Comparison of ENCODE assay signal across 7 mouse cellular contexts in genomic region chr19:34878603-34879541, GRCm38 (mm10). TPM values are rescaled to one million over a fixed set of nuclear protein-coding genes. Genes with fewer than 3 reads are reported as not detected.
A peak's percentile ranks its signal among the peaks of the same experiment; 100 is the strongest.
DNase-seq lines count a peak whose midpoint lies in the region; ATAC-seq and TF ChIP-seq lines count a peak whose summit lies in the region.

Pank1 (minus strand) TSS chr19:34879455.

- DNase-seq in adrenal gland, adult 18-20 months (ENCODE audit: low spot score in 2 of 2): peak; percentile 65 to 71
- DNase-seq in embryo, embryonic 10 days (ENCODE audit: low spot score): peak; percentile 81
- DNase-seq in gastrocnemius, postnatal 4 days (ENCODE audit: low spot score in 2 of 2): peak; percentile 36 to 61
- peak; percentile 73 for DNase-seq in left cerebral cortex, postnatal 4 days
- peak; percentile 98 for DNase-seq in midbrain, embryonic 11.5 days (ENCODE audit: low spot score, missing footprints)
- peak; percentile 29 for DNase-seq in spleen, adult 12 weeks (ENCODE audit: low spot score)

- H3K4me2 ChIP-seq in intestine, postnatal 0 days (replicated peaks; ENCODE audit: low read depth): peak within 1 kb of the TSS; percentile 94
- peak within 1 kb of the TSS; percentile 75 for H3K4me2 ChIP-seq in midbrain, embryonic 11.5 days

- H3K27me3 ChIP-seq in intestine, postnatal 0 days (replicated peaks; ENCODE audit: control insufficient read depth, insufficient read depth, low read length): no peaks in the 10 kb centered on the region
- no peaks in the 10 kb centered on the region for H3K27me3 ChIP-seq in midbrain, embryonic 11.5 days (ENCODE audit: control insufficient read depth, insufficient read depth, low read length)

- H3K4me3 ChIP-seq in intestine, postnatal 0 days (ENCODE audit: low read depth, low read length): peak within 1 kb of the TSS; percentile 89
- peak within 1 kb of the TSS; percentile 87 for H3K4me3 ChIP-seq in midbrain, embryonic 11.5 days (ENCODE audit: low read depth, low read length)

- no peak for TF ChIP-seq CTCF in intestine, postnatal 0 days (IDR thresholded peaks at IDR 0.05; ENCODE audit: low read depth)

- intact Hi-C loops in left cerebral cortex, postnatal 4 days (cut with DNase I): no loop called here

- H3K9ac ChIP-seq in intestine, postnatal 0 days (ENCODE audit: low read depth, low read length): peak within 1 kb of the TSS; percentile 89
- H3K9ac ChIP-seq in midbrain, embryonic 11.5 days (ENCODE audit: low read length): peak within 1 kb of the TSS; percentile 97

- peak within 1 kb of the TSS; percentile 95 for H3K27ac ChIP-seq in intestine, postnatal 0 days (ENCODE audit: low read depth, low read length)
- peak within 1 kb of the TSS; percentile 96 for H3K27ac ChIP-seq in midbrain, embryonic 11.5 days (ENCODE audit: low read depth, low read length)

- peaks cover 4% of the 10 kb centered on the region; the same call in 1 of the 2 replicates for H3K4me1 ChIP-seq in intestine, postnatal 0 days (replicated peaks; ENCODE audit: control insufficient read depth, insufficient read depth, low read length)
- H3K4me1 ChIP-seq in midbrain, embryonic 11.5 days (ENCODE audit: control insufficient read depth, insufficient read depth, low read length): peaks cover 13% of the 10 kb centered on the region

- H3K9me3 ChIP-seq in intestine, postnatal 0 days (ENCODE audit: control insufficient read depth): no peaks in the 10 kb centered on the region
- H3K9me3 ChIP-seq in midbrain, embryonic 11.5 days (ENCODE audit: control insufficient read depth, low read length): no peaks in the 10 kb centered on the region

- under 1% methylated on average over 84 of the region's 96 CpGs for WGBS in intestine, postnatal 0 days
- under 1% methylated on average over 78 of the region's 96 CpGs for WGBS in midbrain, embryonic 11.5 days

- no peaks in the 10 kb centered on the region for H3K36me3 ChIP-seq in intestine, postnatal 0 days (ENCODE audit: control insufficient read depth, insufficient read depth)
- no peaks in the 10 kb centered on the region for H3K36me3 ChIP-seq in midbrain, embryonic 11.5 days (ENCODE audit: control insufficient read depth, insufficient read depth, low read length)

- peak; percentile 46 for ATAC-seq in intestine, postnatal 0 days
- peak; percentile 83 for ATAC-seq in midbrain, embryonic 11.5 days (ENCODE audit: low FRiP score)

RNA-seq across cellular contexts. Expression of gene Pank1, which starts in this region (rescaled TPM):
- total RNA-seq in adrenal gland, adult 18-20 months (2021): 10 to 100 TPM; 77.0 to 80.4 TPM
- 10 to 100 TPM; 12.0 to 12.7 TPM for total RNA-seq in gastrocnemius, postnatal 4 days (2021)
- 3.7 and 4.4 TPM in 2 replicates for polyA plus RNA-seq in intestine, postnatal 0 days (2015; fragmentation: Nextera tagmentation; extraction: Ambion mirVana)
- total RNA-seq in left cerebral cortex, postnatal 4 days (2021): 10 to 100 TPM; 18.0 to 18.8 TPM
- 10.4 and 10.5 TPM in 2 replicates for polyA plus RNA-seq in midbrain, embryonic 11.5 days (2014; fragmentation: Nextera tagmentation; extraction: Ambion mirVana)

Comparison
In these comparisons a context has a peak if more than half of its experiments do, and no peak if none do; other contexts are left out.
1. Peak in every context shown above with its lines: DNase-seq, ATAC-seq, H3K4me3 ChIP-seq and H3K27ac ChIP-seq.
2. DNase-seq: peak in every context shown above with its lines; median percentile 98 in midbrain, embryonic 11.5 days; 81 in embryo, embryonic 10 days; 73 in left cerebral cortex, postnatal 4 days; 68 in adrenal gland, adult 18-20 months; 48 in gastrocnemius, postnatal 4 days; 29 in spleen, adult 12 weeks.